Mouse (Mus musculus): ENCODE results near the gene Prdm10.

The Prdm10 gene

GRCm38 (mm10) chr9:31301526-31302311 is 21.4 kb downstream of the Prdm10 start:
- in situ Hi-C loops (cut with MseI, MboI) = no loop called here

GRCm38 (mm10) chr9:31304358-31304757 is 24.0 kb downstream of the Prdm10 start:
- in situ Hi-C loops (cut with MseI, MboI) = no loop called here

GRCm38 (mm10) chr9:31305117-31305516 is 24.8 kb downstream of the Prdm10 start:
- in situ Hi-C loops (cut with MseI, MboI) = no loop called here

GRCm38 (mm10) chr9:31305807-31306206 is 25.5 kb downstream of the Prdm10 start:
- in situ Hi-C loops (cut with MseI, MboI) = no loop called here

GRCm38 (mm10) chr9:31307232-31307631 is 26.9 kb downstream of the Prdm10 start:
- in situ Hi-C loops (cut with MseI, MboI) = no loop called here

GRCm38 (mm10) chr9:31309041-31309440 is 28.7 kb downstream of the Prdm10 start:
- in situ Hi-C loops (cut with MseI, MboI) = no loop called here

GRCm38 (mm10) chr9:31310662-31311061 is 30.3 kb downstream of the Prdm10 start:
- in situ Hi-C loops (cut with MseI, MboI) = no loop called here

- in situ Hi-C loops (cut with MseI, MboI) = no loop called here
Measured at GRCm38 (mm10) chr9:31313876-31314275, 33.5 kb downstream of the Prdm10 start.

GRCm38 (mm10) chr9:31315983-31316382 is 35.6 kb downstream of the Prdm10 start:
- in situ Hi-C loops (cut with MseI, MboI) = no loop called here

GRCm38 (mm10) chr9:31318956-31319355 is 38.6 kb downstream of the Prdm10 start:
- in situ Hi-C loops (cut with MseI, MboI) = no loop called here

GRCm38 (mm10) chr9:31320734-31321133 is 40.4 kb downstream of the Prdm10 start:
- in situ Hi-C loops (cut with MseI, MboI) = no loop called here

- in situ Hi-C loops (cut with MseI, MboI) = no loop called here
Measured at GRCm38 (mm10) chr9:31321526-31321925, 41.2 kb downstream of the Prdm10 start.

GRCm38 (mm10) chr9:31322090-31322489 is 41.8 kb downstream of the Prdm10 start:
- in situ Hi-C loops (cut with MseI, MboI) = no loop called here

GRCm38 (mm10) chr9:31330816-31331215 is 50.5 kb downstream of the Prdm10 start:
- in situ Hi-C loops (cut with MseI, MboI) = no loop called here

GRCm38 (mm10) chr9:31331246-31331645 is 50.9 kb downstream of the Prdm10 start:
- in situ Hi-C loops (cut with MseI, MboI) = no loop called here

GRCm38 (mm10) chr9:31331906-31332305 is 51.6 kb downstream of the Prdm10 start:
- in situ Hi-C loops (cut with MseI, MboI) = no loop called here

- in situ Hi-C loops (cut with MseI, MboI) = no loop called here
Measured at GRCm38 (mm10) chr9:31332826-31333225, 52.5 kb downstream of the Prdm10 start.

GRCm38 (mm10) chr9:31334991-31335390 is 54.7 kb downstream of the Prdm10 start:
- in situ Hi-C loops (cut with MseI, MboI) = no loop called here

GRCm38 (mm10) chr9:31344289-31344831 is 64.0 kb downstream of the Prdm10 start:
- in situ Hi-C loops (cut with MseI, MboI) = loop anchor here (10.0 kb wide), 2 partner anchors 170 to 180 kb away; no protein-coding TSS in a partner anchor

- in situ Hi-C loops (cut with MseI, MboI) = loop anchor here (10.0 kb wide), 2 partner anchors 172 to 182 kb away; no protein-coding TSS in a partner anchor
Measured at GRCm38 (mm10) chr9:31346575-31347080, 66.3 kb downstream of the Prdm10 start.

GRCm38 (mm10) chr9:31348458-31348857 is 68.1 kb downstream of the Prdm10 start:
- in situ Hi-C loops (cut with MseI, MboI) = loop anchor here (10.0 kb wide), 2 partner anchors 174 to 184 kb away; no protein-coding TSS in a partner anchor

GRCm38 (mm10) chr9:31348915-31349314 is 68.6 kb downstream of the Prdm10 start:
- in situ Hi-C loops (cut with MseI, MboI) = loop anchor here (10.0 kb wide), 2 partner anchors 174 to 184 kb away; no protein-coding TSS in a partner anchor

GRCm38 (mm10) chr9:31352716-31353115 is 72.4 kb downstream of the Prdm10 start:
- in situ Hi-C loops (cut with MseI, MboI) = no loop called here
